Mouse (Mus musculus): ENCODE results near the gene Nol4l. TPM values are rescaled to one million over a fixed set of nuclear protein-coding genes. Genes with fewer than 3 reads are reported as not detected.
A peak's percentile ranks its signal among the peaks of the same experiment; 100 is the strongest.

Nol4l gene
- total RNA-seq (2021) = 10 to 100 TPM; 44.0 to 55.2 TPM
- long read RNA-seq, experiment 1, full-length matches to known transcripts = 14 of 55 reads
- long read RNA-seq, experiment 1, partial matches to known transcripts = 13 of 55 reads
- long read RNA-seq, experiment 1, other reads (novel, unspliced or antisense) = 28 of 55 reads
- long read RNA-seq, experiment 2, partial matches to known transcripts = 5 of 14 reads
- long read RNA-seq, experiment 2, other reads (novel, unspliced or antisense) = 9 of 14 reads

DNA sequence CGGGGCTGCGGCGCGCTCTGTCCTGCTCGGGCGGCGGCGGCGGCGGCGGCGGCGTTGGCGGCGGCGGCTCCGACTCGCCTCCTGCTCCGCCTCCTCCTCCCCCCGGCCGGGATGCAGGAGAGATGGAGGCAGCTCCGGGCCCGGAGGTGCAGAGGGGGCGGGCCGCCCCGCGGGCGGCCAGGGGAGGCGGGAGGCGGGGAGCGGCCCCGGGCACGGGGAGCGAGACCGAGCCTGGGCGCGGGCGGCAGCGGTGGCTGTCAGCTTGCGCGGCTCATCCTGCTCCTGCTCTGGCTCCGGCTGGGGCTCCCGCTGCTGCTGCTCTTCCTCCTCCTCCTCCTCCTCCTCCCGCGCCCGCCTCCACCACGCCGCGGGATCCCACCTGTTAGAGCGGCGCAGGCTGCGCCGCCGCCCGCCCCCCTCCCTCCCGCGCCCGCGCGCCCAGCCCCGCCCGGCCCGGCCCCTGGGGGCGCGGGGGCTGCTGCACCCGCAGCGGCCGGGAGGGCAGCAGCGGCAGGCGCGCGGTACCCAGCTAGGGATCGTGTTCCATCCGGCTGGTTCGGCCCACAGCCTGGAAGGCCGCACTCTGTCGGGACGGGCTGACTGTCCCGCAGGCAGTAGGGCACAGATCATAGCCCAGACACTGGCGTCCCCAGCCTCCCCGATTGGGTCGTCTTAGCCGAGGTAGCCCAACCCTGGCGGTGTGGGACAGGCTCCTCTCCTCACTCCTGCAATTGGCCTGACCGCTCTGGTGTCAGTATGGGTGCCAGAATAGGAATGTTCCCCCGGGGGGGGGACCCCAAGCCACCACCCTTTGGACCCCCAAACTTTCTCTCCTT lies at the start of gene Nol4l:
Gene Nol4l (minus strand): TSS at position 41 of the 836 bp plus-strand sequence.
- DNase-seq (ENCODE audit: low spot score in 2 of 2) = peak; percentile 40 to 61

DNA sequence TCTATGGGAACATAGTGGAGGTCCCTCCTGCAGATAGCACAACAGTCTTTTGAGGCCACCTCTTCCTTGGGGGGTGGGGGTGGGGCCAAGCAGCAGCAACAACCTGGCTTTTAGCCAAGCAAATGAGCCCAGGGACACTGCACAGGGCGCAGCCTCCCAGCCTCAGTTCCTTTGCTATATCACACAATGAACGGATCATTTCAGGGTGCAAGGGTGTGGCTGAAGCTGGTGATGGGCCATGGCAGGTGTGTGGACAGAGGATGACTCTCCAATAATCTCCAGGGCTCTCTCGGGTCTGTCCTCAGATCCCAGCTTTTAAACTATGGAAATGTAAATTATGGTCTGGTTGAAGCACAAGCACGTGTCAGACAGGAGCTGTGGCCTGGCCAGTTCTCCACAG lies 47.4 kb upstream of the Nol4l start:
- DNase-seq (ENCODE audit: low spot score in 2 of 2) = no peak

DNA sequence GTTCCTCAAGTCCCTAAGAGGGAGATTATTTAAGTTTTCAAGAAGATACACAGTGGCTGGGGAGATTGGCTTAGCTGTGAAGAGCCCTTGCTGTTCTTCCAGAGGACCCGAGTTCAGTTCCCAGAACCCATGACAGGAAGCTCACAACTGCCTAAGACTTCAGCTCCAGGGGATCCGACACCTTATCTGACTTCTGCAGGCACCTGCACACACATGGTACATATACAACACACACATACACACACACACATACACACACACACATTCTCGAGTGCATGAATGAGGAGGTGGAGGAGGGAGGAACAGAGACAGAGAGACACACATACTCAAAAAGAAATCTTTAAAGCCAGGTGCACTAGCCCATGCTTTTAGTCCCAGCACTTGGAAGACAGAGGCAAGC lies 46.4 kb upstream of the Nol4l start:
- DNase-seq (ENCODE audit: low spot score in 2 of 2) = no peak

DNA sequence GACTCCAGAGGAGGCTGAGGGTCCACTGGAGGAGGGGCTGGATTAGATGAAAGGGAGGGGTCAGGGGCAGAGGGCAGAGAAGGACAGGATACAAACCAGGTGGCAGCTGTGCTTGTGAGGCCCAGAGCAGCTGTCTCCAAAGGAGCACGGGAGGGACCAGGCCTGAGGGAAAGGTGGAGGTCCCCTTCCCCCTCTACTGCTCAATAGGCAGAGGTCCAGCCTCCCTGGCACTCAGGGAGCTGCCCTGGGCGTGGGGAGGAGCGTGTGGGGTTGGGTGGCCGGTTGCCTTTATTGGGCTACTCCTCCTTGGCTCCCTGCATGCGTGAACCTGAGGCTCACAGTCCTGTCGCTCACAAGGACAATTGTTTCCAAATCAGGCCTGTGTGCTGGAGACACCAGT lies 45.8 kb upstream of the Nol4l start:
- DNase-seq (ENCODE audit: low spot score in 2 of 2) = no peak

DNA sequence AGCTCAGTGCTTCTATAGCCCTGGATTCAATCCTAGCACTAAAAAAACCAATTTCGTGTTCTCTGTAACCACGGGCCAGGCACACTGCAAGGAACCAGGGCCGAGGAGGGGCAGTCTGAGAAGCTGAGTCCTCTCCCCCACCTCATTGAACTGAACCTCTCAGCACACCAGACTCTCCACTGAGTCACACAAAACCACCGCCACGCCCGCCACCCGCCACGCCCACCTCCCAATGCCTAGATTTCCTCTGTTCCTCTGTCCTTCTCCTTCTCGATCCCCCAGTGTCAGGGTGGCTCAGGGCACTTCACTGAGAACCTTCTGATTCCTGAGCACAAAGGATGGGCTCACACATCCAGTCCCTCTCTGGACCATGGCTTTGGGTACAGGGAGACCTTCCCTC lies 43.3 kb upstream of the Nol4l start:
- no peak for DNase-seq (ENCODE audit: low spot score in 2 of 2)

DNA sequence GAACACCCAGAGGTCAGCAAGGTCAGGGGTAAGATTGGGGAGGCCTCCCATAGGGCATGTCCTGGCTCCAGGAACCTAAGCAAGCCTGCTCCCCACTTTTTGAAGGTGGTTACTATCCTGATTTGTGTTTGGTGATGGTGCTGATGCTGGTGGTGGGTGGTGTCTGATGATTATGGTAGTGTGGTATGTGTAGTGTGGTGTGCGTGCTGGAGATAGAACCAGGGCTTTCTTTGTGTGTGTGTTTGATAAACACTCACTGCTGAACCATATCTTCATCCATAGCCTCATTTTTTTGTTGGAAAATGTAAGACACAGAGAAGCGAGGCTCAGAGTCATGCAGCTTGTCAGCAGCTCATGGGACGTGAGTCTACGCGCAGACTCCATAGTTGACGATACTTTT lies 38.8 kb upstream of the Nol4l start:
- DNase-seq (ENCODE audit: low spot score in 2 of 2) = no peak

DNA sequence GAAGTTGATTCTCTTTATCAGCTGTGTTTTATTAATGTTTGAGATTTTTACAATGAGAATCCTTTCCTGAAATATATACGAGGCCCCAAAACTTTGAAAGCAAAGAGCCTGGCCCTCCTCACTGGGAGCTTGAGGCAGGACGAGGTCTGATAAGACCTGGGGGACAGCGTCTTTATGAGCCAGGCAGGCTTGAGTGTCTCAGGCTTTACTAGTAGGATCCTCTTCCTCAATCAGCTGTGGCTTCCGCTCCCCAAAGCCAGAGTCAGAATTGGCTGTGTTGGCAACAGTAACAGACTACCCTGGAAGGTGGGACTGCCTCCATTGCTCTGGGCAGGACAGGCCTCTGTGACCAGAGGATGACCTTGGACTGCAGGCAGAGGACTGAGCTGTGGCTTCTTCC lies 38.2 kb upstream of the Nol4l start:
- no peak for DNase-seq (ENCODE audit: low spot score in 2 of 2)

DNA sequence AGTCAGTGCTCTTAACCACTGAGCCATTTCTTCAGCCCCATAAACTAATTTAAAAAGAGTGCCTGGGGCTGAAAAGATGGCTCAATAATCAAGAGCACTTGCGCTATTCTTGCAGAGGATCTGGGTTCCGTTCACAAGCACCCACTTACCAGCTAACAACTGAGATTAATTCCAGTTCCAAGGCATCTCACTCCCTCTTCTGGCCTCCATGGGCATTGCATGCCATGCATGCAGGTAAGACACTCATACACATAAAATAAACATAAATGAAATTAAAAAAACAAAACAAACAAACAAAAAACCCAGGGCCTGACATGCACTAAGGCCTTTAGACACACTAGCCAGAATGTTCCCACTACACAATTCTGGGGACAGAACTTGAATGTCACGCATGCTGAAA lies 34.6 kb upstream of the Nol4l start:
- no peak for DNase-seq (ENCODE audit: low spot score in 2 of 2)

DNA sequence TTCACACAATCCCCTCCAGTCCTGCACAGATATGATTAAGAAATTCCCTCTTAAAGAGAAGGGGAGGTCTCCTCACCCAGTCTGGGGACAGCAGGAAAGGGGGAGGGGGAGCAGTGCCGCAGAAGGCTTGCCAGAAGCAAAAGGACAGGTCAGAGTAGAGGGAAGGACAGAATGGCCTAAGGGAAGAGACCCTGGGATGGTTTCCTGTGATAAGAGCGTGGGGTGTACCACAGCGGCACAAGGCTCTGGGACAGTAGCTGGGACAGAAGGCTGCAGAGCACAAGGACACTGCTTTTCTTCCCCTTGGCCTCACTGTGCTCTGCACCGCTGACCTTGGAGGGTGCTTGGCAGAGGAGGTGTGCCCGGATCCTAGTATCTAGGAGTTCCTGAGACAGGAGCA lies 31.8 kb upstream of the Nol4l start:
- DNase-seq (ENCODE audit: low spot score in 2 of 2) = no peak

DNA sequence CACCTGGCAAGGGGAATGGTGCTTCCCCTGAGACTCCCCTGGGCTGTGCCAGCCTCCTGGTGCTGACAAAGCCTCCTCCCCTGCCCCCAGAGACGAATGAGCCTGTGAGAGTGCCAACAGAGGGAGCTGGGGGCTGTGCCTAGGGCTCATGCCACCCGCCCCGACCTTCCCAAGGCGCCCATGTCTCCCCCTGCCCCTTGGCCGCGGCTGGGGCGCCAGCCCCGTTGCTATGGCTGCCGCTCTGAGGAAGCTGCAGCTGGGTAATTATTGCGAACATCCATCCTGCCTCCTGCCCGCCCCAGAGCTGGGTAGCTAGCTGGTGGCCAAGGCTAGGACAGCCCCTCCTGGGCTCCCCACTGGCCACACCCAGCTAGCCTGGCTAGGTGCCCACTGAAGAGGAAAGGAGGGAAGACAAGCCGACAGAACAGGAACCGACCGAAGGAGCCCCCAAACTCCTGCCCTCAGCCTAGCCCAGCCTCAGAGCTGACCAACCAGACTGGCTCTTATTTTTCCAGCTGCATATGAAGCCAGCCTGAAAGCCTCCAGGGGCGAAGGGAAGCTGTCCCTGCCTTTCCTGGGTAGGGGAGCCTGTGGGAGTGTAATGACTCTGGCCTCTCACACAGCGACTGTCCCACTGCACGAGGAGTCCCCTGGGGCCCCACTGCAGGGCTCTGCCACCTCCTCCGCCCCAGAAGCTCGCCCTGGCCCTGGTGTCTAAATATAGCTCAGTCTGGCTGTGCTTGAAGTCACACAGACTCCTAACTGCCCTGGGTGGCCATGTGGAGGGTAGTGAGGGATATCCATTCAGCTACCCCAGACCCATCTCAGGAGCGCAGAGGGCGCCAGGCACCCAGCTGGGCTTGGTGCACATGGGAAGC lies 31.1 kb upstream of the Nol4l start:
- DNase-seq (ENCODE audit: low spot score in 2 of 2) = peak in 1 of 2 experiments; percentile 19

DNA sequence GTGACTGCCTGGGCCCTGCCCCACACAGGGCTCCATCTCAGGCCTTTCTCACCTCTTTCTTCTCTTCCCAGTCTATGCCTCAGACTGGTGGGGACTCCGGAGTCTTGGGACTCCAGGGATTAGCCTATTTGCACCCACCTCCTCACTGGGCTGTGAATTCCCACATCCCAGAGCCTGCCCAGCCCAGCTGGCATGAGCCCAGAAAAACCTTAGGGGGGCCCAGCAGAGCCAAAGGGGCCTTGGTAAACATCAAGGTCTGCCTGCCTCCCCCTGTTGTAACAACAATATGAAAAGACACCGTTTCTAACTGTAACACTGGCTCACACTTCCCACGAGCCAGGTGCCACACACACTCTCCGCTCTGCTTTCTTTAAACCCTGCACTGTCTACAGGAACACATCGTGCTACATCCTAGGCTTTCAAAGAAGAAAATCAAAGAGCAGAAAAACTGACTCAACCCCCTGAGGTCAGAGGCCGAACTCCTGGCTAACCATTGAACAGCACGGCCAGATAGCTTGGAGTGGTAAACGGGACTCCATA lies 29.9 kb upstream of the Nol4l start:
- DNase-seq (ENCODE audit: low spot score in 2 of 2) = peak; percentile 23 to 54

DNA sequence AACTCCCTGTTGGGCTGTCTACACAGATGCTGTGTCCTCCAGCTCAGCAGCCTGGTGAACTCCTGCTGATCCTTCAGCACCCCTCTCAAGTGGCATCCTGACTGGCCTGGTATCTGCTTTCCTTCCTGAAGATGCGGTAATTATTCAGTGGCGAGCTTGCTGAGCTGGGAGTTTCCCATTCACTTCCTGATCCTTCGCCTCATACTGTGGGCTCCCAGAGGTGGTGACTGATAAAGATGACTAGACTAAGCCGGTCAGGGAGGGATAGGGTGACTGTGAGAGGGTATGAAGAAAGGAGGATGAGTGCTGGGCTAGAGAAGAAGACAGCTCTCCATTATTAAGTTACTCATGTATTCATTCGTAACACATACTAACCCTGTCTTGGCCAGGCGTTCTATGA lies 28.7 kb upstream of the Nol4l start:
- DNase-seq (ENCODE audit: low spot score in 2 of 2) = no peak

DNA sequence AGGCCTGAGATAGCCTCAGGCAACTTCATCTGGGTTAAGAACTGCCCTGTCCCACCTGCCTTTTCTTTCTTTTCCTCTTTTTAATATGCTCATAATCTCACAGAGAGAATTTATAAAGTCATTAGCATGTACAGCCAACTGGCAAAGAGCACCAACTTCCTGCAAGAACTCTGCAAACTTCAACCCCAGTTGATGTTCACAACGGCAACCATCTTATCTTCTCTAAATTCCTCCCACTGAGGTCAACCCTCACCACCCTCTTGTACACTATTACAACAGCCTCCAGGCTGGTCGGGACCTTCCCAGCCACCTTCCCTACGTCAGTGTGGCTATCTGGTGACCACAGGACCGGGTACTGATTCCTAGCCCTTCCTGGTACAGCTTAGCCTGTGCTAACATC lies 27.5 kb upstream of the Nol4l start:
- no peak for DNase-seq (ENCODE audit: low spot score in 2 of 2)

DNA sequence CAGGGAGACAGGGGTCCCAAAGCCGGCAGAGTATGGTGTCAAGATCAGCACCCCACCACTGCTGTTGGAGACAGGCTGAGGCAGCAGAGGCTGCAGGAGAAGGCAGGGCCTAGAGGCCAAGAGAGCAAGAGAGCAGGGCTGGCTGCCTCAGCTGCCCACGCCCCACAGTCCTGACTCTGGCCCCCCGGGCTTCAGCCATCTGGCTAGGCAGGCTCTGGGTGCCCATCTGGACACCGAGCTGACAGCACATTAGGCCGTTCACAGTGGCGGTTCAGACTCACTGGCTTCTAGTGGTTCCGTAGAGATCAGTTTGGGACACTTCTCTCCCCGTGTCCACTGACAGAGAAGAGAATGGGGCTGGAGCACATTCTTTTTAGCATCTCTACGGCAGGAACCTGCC lies 26.4 kb upstream of the Nol4l start:
- no peak for DNase-seq (ENCODE audit: low spot score in 2 of 2)

DNA sequence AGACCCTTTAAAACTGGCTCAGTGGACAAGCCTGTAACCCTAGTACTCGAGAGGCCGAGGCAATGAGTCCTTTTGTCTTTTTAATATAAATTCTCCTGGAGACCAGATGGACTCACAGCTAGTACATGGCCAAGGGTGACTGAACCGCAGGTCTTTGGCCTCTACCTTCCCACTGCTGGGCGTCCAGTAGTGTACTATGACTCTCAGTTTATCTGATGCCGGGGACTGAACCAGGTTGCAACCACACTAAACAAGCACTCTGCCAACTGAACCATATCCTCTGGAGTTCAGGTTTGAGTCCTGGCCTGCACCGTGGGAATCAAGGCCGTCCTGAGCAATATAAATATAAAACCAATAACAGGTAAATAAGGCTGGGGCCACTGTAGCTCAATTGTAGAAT lies 24.8 kb upstream of the Nol4l start:
- DNase-seq (ENCODE audit: low spot score in 2 of 2) = no peak

DNA sequence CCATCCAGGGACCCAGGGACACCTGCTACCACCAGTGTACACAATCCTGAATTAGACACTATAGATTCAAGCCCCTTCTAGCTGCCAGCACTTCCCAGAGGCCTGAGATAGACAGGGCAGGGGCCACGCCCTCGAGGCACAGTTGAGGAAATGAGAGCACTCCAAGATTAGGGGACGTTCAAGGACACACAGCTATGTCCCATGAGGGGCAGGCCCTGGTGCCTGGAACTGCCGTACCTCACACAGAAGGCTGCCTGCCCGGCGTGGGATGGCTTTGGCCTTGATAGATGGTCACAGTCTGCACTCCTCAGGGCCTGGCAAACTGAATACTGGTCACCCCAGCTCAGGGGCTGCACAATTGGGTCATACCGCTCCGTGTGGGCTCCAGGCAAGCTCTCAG lies 19.7 kb upstream of the Nol4l start:
- DNase-seq (ENCODE audit: low spot score in 2 of 2) = no peak

DNA sequence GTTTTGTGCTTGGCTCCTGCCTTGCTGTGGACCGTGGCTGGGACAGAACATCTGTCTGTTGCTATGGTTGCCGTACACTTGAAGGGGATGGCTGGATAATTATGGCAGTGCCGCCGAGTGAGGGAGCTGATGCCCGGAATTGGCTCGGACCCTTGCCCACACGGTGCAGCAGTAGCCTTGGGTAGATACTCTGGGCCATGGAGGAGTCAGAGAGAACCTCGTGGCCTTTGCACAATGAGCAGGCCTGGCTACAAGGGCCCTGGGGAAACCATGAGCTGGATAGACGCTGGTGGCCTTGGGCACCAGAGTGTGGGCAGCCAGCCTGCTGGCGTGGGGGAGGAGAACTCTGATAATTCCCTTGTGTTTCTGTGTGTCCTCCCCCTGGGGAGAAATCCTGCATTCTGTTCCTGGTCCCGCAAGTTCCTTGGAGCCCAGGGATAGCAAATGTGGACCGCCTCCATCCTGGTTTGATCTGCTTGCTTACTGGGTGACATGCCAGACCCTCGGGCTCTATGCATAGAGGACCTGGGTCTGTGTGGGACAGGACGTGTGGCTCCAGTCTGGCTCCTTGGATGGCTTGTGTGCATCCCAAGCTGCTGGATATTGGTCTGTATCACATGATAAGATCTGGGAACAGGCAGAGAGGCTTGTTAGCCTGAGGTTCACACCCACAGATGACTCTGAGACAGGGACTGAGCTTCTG lies 18.6 kb upstream of the Nol4l start:
- DNase-seq (ENCODE audit: low spot score in 2 of 2) = peak in 1 of 2 experiments; percentile 24

DNA sequence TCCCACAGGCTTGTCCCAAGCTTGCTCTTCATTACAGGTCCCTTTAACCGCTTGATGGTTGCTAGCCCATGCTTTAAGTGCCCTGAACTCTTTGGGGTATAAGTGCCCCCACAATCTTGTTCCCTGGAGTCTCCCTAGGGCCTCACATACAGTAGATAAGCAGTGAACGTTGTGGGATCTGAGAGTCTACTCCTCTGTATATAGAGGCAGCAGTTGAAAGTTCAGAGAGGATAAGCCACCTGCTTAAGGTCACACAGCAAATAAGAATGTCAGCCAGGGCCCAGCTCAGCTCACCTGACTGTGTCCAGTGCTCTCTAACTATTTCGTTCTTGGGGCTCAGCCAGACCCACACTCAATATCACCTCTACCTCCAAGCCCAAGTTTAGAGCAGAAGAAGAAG lies 17.9 kb upstream of the Nol4l start:
- DNase-seq (ENCODE audit: low spot score in 2 of 2) = no peak

DNA sequence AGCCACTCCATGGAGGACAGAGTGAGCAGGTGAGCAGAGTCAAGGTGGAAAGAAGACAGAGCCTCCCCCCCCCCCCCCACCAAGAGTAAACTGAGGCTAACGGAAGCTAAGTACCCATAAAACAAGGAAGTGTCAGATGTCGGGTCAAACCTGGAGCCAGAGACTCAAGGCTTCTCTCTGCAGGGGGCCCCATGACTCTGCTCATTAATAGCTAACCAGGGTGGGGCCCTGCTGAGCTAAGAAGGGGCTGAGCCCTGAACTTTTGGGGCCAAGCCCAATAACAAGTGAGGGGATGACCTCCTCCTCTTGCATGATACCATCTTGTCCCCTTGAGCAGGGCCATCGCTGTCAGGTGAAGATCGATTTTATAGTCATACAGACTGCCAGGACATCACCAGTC lies 17.2 kb upstream of the Nol4l start:
- no peak for DNase-seq (ENCODE audit: low spot score in 2 of 2)

DNA sequence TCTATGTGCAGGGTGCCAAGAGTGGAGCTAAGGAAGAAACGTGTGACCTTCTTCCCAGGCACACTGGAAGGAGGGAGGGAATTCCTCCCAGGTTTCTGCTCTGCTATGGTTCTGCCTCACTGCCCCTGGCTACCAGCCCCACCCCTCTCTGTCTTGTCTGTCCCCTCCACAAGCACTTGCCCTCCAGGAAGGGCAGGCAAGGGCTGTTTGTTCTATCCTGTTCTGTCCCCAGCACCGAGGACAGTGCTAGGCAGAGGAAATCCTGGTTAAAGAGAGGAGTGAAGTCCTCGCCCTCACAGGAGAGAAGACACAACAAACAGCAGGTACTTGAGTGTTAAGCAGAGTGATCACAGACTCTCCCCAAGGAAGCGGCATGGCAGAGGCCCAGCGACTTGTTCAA lies 16.7 kb upstream of the Nol4l start:
- DNase-seq (ENCODE audit: low spot score in 2 of 2) = no peak

DNA sequence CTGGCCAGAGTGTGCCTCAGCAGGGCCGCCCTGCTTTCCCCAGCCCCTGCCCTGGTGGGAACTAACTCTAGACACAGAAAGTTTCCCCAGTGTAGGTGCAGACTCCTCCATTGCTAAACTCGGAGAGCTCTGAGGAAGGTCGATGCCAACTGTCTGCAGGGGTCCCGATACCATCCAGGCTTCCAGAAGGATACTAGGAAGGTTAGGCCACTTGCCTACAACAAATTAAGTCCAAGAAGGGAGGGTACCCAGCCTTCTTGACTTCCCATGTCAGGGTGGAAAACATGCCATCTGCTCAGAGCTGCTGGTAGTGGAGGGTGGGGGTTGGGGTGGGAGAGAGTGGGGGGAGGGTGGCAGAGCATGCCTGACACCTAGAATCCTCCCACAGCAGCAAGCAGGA lies 15.0 kb upstream of the Nol4l start:
- no peak for DNase-seq (ENCODE audit: low spot score in 2 of 2)

Data from left cerebral cortex, adult 18-20 months (tissue).